Mouse (Mus musculus) kidney, postnatal 0 days (tissue): ENCODE data around the gene C87436. TPM values are rescaled to one million over a fixed set of nuclear protein-coding genes. Genes with fewer than 3 reads are reported as not detected.
"Not testable (repeated sequence)": the region's sequence is repeated elsewhere in the genome, so short reads cannot be mapped to it uniquely, and the experiment has no call there.

Experiments used
- ATAC-seq: fragments of 200-750 bp; cut with Nextera tagmentation; replicated peaks from 2 replicates; pipeline ENCODE4 v1.8.0; 2017; ENCODE audit warnings: low read depth, moderate number of reproducible peaks, moderate TSS enrichment, moderate library complexity; ENCODE audit not compliant: low FRiP score
- DNase-seq: peaks from one replicate; pipeline ENCODE4 v3.0.0-alpha.2; 2016; ENCODE audit warnings: low spot score
- H3K27ac ChIP-seq: fragments of 300-500 bp; sonication (generic); 2 replicates; pipeline ENCODE4 v1.5.1; 2014; ENCODE audit warnings: mild to moderate bottlenecking
- H3K27me3 ChIP-seq: fragments of 300-500 bp; sonication (generic); 2 replicates; pipeline ENCODE4 v1.6.1; 2014; ENCODE audit warnings: low read length, mixed read lengths; ENCODE audit not compliant: insufficient read depth
- H3K36me3 ChIP-seq: fragments of 300-500 bp; sonication (generic); 2 replicates; pipeline ENCODE4 v1.6.1; 2014; ENCODE audit warnings: low read length, mixed read lengths; ENCODE audit not compliant: insufficient read depth
- H3K4me1 ChIP-seq: fragments of 300-500 bp; sonication (generic); replicated peaks from 2 replicates; pipeline ENCODE4 v1.6.1; 2014; ENCODE audit warnings: antibody characterized with exemption, low read length, mixed read lengths; ENCODE audit not compliant: insufficient read depth
- H3K4me2 ChIP-seq: fragments of 300-500 bp; sonication (generic); 2 replicates; pipeline ENCODE4 v1.6.1; 2014; ENCODE audit warnings: mild to moderate bottlenecking, low read length, moderate library complexity, mixed read lengths
- H3K4me3 ChIP-seq: fragments of 300-500 bp; sonication (generic); replicated peaks from 2 replicates; pipeline ENCODE4 v1.5.1; 2014; ENCODE audit warnings: low read depth, low read length
- H3K9ac ChIP-seq: fragments of 300-500 bp; sonication (generic); 2 replicates; pipeline ENCODE4 v1.6.1; 2014; ENCODE audit warnings: low read depth, low read length
- H3K9me3 ChIP-seq: fragments of 300-500 bp; sonication (generic); replicated peaks from 2 replicates; pipeline ENCODE4 v1.6.1; 2016; ENCODE audit warnings: low read length, inconsistent platforms, mixed read lengths
- CTCF ChIP-seq: IDR thresholded peaks from 2 replicates; pipeline ENCODE4 v1.5.1; 2016; ENCODE audit warnings: antibody characterized with exemption, low read depth, mild to moderate bottlenecking, moderate library complexity
- WGBS: fragments of 180-500 bp; shearing (Covaris S2); extraction: QIAGEN DNeasy Blood & Tissue Kit; methylation state at CpG from one replicate; pipeline ENCODE4 v1.1.7; 2014; 5-methylcytosine and 5-hydroxymethylcytosine counted together
- polyA plus RNA-seq: library from polyadenylated mRNA; unstranded; fragments of >200 nt; fragmentation: Nextera tagmentation; extraction: Ambion mirVana; gene quantifications from 2 replicates; pipeline ENCODE4 v1.2.1, GENCODE M21; 2015

C87436 gene
- polyA plus RNA-seq, 1 experiment from 2014 or later = 23.1 TPM

DNA sequence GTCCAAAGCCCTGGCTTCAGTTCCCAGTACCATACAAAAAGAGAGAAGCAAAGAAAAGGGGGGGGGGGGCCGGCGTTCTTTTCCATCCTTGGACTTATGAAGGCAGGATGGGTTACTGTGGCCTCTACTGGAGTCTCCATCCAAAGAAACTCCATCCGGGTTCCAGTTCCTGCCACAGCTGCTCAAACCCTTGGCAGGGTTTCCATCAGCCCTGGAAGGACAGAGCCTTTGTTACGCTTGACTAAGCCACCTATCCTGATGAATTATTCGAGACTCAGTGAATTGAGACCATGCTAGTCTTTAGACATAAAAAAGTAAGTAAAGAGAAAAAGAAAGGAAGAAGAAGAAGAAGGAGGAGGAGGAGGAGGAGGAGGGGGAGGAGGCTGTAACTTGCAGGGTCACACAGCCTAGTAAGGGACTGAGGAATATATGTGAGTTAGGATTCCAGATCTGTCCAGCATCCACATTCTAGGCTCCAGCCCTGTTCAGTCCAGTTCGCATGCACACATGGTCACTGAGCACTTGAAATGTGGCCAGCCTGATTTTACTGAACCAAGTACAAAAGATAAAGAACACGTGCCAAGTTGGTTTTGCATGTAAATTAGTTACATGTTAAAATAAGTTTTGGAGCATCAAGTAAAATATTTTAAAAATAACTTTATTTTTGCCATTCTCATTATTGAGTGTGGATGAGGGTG is 47.9 kb downstream of the C87436 start:
- Histone ChIP-seq H3K4me1 (peaks cover 15% of the 10 kb centered on the region; the same call in 1 of the 2 replicates), H3K36me3 (no peaks in the 10 kb centered on the region), H3K9me3 (no peaks in the 10 kb centered on the region), H3K4me2 (no peak overlapping the region), H3K27ac (peak overlapping the region; percentile 92), H3K9ac (no peak overlapping the region), H3K27me3 (no peaks in the 10 kb centered on the region), H3K4me3 (no peak overlapping the region)
- 38% methylated on average over 7 of the region's 7 CpGs for WGBS
- no peak for TF ChIP-seq CTCF
- DNase-seq (peak; percentile 31), ATAC-seq (peak; percentile 62)

DNA sequence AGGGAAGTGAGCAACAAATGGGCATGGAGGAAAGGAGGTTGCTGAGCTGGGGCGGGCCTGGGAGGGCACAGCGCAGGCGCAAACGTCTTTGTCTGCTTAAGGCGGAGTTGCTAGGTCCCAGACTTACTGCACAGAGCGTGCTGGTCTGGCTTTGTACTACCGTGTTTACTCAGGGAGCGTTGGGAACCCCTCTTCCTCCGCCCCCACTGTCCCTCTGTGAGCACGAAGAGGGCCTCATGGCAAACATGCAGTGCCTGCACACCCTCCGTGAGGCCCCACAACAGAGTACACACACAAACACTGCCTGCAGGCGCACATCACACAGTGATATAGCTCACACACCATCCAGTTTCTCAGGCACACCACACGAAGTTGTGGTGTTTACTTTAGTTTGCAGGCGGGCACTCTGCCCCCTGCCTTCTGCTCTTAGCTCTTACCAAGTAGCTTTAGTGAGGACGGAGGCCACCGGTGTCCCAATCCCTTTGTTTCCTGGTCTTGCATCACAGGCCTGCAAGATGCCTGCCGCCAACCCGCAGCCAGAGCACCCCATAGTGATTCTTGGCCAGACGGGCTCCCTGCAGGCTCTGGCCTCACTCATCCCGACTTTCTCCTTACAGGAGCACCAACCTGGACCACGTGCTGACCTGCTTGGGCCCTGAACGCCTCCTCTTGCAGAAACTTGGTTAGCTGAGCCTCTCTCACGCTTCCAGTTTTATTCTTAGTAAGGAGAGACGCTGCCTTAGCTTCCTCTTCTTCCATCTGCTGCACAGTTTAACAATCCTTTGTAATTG is 49.4 kb downstream of the C87436 start:
- TF ChIP-seq CTCF = peak; percentile 47; the same call in 1 of the 2 replicates
- peak overlapping the region; percentile 92 for H3K27ac ChIP-seq
- no peak overlapping the region for H3K4me3 ChIP-seq
- no peaks in the 10 kb centered on the region for H3K9me3 ChIP-seq
- 0 out of 2 replicates have a peak overlapping the region, but pooled peaks have one; percentile 9 for H3K4me2 ChIP-seq
- no peaks in the 10 kb centered on the region for H3K27me3 ChIP-seq
- ATAC-seq (peak; percentile 76), DNase-seq (peak; percentile 90)
- H3K4me1 ChIP-seq = peaks cover 11% of the 10 kb centered on the region; the same call in 1 of the 2 replicates
- no peaks in the 10 kb centered on the region for H3K36me3 ChIP-seq
- 15% methylated on average over 24 of the region's 24 CpGs for WGBS
- H3K9ac ChIP-seq = peak overlapping the region; percentile 43; the same call in 1 of the 2 replicates

DNA sequence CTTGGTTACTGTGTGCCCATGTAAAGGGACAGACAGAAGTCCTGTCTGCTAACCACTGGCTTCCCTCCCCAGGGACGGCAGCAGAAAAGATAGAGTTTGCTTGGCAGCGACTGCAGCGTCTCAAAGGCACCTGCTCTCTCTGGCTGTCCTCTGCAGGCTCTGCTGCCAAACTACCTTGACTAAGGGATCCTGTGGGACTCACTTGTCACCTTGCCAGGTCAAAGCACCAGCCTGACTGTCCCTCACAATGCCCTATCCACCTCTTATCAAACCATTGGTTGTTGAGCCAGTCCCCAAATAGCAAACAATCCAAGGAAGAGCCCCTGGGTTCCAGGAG is 49.9 kb downstream of the C87436 start:
- Histone ChIP-seq H3K27ac (peak overlapping the region; percentile 92), H3K4me2 (no peak overlapping the region), H3K36me3 (no peaks in the 10 kb centered on the region), H3K4me1 (peaks cover 11% of the 10 kb centered on the region; the same call in 1 of the 2 replicates), H3K27me3 (no peaks in the 10 kb centered on the region), H3K4me3 (no peak overlapping the region), H3K9ac (0 out of 2 replicates have a peak overlapping the region, but pooled peaks have one; percentile 43), H3K9me3 (no peaks in the 10 kb centered on the region)
- WGBS = 59% methylated on average over 3 of the region's 3 CpGs
- ATAC-seq (no peak), DNase-seq (no peak)
- TF ChIP-seq CTCF = no peak

DNA sequence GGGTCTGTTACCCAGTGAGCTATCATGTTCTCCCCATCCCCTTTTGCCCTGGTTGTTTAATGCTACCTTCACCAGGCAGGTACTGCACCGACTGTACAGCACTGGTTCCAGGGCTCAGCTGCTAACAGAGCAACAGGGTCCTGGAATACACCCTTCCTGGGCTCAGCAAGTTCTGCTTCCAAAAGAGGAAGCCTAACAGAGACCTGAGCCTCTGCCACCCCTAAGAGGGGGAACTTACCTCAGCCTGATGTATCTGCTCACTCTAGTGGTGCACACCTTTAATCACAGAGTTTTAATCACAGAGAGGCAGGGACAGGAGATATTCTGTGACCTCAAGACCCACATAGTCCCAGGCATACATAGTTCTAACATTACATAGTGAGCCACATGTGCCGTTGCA is 51.8 kb downstream of the C87436 start:
- ATAC-seq = no peak
- Histone ChIP-seq H3K9ac (no peak overlapping the region), H3K4me3 (no peak overlapping the region), H3K36me3 (no peaks in the 10 kb centered on the region), H3K27me3 (no peaks in the 10 kb centered on the region), H3K4me1 (peaks cover 11% of the 10 kb centered on the region; the same call in 1 of the 2 replicates), H3K9me3 (no peaks in the 10 kb centered on the region), H3K4me2 (no peak overlapping the region), H3K27ac (no peak overlapping the region)
- TF ChIP-seq CTCF = no peak
- no peak for DNase-seq
- 90% methylated on average over 2 of the region's 2 CpGs for WGBS

DNA sequence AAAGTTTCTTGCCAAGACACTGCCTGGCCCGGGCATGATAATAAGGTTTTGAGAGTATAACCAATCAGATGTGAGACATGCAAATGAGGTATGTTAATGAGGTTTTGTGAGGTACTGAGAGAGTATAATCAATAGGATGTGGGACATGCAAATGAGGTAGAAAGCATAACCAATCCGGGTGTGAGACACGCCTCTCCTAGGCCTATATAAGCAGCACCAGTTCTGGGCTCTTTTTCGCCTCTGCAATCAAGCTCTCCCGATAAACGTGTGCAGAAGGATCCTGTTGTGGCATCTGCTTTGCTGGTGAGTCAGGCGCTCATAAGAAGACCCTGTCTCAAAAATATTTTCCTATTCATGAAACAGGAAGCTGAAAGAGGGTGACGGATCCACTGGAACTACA is 52.2 kb downstream of the C87436 start:
- not testable (repeated sequence) for DNase-seq, H3K4me3 ChIP-seq, H3K27ac ChIP-seq, H3K36me3 ChIP-seq, H3K27me3 ChIP-seq, ATAC-seq, H3K9ac ChIP-seq, H3K9me3 ChIP-seq, H3K4me2 ChIP-seq
- peaks cover 13% of the 10 kb centered on the region; the same call in 1 of the 2 replicates for H3K4me1 ChIP-seq
- WGBS = 93% methylated on average over 8 of the region's 8 CpGs

DNA sequence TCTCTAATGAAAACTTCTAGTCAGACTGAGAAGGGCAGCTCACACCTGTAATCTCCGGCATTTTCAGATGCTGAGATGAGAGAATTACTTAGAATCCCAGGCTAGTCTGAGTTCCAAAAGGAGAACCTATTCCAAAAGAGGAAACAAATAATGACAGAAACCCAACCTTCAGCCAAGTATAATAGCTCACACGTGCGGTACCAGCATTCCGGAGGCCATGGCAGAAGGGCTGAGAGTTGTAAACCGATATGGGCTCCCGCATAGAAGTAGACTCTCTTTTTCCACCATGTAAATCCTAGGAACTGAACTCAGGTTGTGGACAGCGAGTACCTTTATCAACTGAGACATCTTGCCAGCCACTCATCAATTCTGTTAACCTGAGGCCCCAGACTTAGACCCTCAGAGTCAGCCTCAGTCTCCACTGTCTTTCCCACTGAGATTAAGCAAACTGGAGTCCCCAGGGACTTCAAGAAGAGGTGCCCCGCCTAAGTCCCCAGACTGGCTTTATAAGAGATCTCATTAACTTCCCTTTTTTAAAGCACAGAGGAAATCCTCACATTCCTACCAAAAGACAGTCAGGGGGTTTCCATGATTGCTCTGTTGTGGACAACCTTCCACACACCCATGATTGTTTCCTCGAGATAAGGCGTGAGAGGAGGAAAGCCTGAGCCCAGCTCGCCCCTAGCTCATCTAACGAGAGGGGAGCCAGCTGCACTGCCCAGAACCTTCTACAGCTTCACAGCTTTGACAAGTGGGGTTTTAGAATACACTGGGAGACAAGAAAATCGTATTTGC is 55.5 kb downstream of the C87436 start:
- no peaks in the 10 kb centered on the region for H3K27me3 ChIP-seq
- H3K27ac ChIP-seq = no peak overlapping the region
- H3K9me3 ChIP-seq = no peaks in the 10 kb centered on the region
- no peak for ATAC-seq
- H3K4me3 ChIP-seq = no peak overlapping the region
- H3K36me3 ChIP-seq = no peaks in the 10 kb centered on the region
- no peak for TF ChIP-seq CTCF
- 41% methylated on average over 13 of the region's 13 CpGs for WGBS
- peaks cover 18% of the 10 kb centered on the region for H3K4me1 ChIP-seq
- DNase-seq = no peak
- H3K9ac ChIP-seq = no peak overlapping the region
- H3K4me2 ChIP-seq = no peak overlapping the region
